Mouse (Mus musculus) heart, embryonic 13.5 days (tissue): ENCODE measurements at regions not wholly inside any gene's neighbourhood (a gene's known extent, or its start where the extent isn't known, plus 50 kb on each side); places are given as distances from the start of the nearest gene placed in this dataset.

Source experiments
- ATAC-seq: fragments of 200-750 bp; cut with Nextera tagmentation; 2 replicates; pipeline ENCODE4 v1.8.0; 2017; ENCODE audit warnings: moderate TSS enrichment; ENCODE audit not compliant: insufficient number of reproducible peaks, low FRiP score, low TSS enrichment; ENCODE audit errors: extremely low read depth
- H3K27ac ChIP-seq: fragments of 300-500 bp; sonication (generic); replicated peaks from 2 replicates; pipeline ENCODE4 v1.5.1; 2015; ENCODE audit warnings: moderate library complexity, mild to moderate bottlenecking, inconsistent platforms
- H3K27me3 ChIP-seq: fragments of 300-500 bp; sonication (generic); replicated peaks from 2 replicates; pipeline ENCODE4 v1.6.1; 2015; ENCODE audit warnings: mild to moderate bottlenecking, inconsistent platforms
- H3K36me3 ChIP-seq: fragments of 300-500 bp; sonication (generic); 2 replicates; pipeline ENCODE4 v1.6.1; 2015; ENCODE audit warnings: mild to moderate bottlenecking, inconsistent platforms
- H3K4me1 ChIP-seq: fragments of 300-500 bp; sonication (generic); 2 replicates; pipeline ENCODE4 v1.6.1; 2015; ENCODE audit warnings: inconsistent platforms
- H3K4me2 ChIP-seq: fragments of 300-500 bp; sonication (generic); 2 replicates; pipeline ENCODE4 v1.6.1; 2015; ENCODE audit warnings: inconsistent platforms, mild to moderate bottlenecking, moderate library complexity
- H3K4me3 ChIP-seq: fragments of 300-500 bp; sonication (generic); 2 replicates; pipeline ENCODE4 v1.5.1; 2015; ENCODE audit warnings: moderate library complexity, mild to moderate bottlenecking, inconsistent platforms
- H3K9ac ChIP-seq: fragments of 300-500 bp; sonication (generic); 2 replicates; pipeline ENCODE4 v1.6.1; 2015; ENCODE audit warnings: inconsistent platforms, mild to moderate bottlenecking, moderate library complexity
- H3K9me3 ChIP-seq: fragments of 300-500 bp; sonication (generic); 2 replicates; pipeline ENCODE4 v1.6.1; 2016; ENCODE audit warnings: inconsistent platforms
- WGBS: fragments of 180-500 bp; shearing (Covaris S2); methylation state at CpG from one replicate; pipeline ENCODE4 v1.1.7; 2015; ENCODE audit warnings: mixed read lengths; 5-methylcytosine and 5-hydroxymethylcytosine counted together

DNA sequence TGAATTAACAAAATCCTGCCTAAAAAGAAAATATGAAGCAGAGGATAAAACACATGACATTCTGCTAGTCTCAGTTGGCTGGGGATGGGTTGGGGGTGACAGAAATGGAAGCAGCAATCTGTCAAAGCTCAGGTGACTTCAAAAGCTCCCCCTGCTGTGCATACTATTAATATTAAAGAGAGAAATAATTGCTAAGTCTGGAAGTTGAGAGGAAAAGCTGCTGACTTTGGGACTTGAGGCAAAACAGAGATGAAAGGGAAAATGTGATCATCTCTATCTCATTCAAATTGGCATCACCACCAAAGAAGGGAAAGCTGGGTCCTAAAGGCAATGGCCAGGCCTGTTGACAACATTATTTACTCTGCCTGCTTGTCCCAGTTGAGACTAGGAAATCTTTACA lies 90.8 kb downstream of the Rpe65 start:
- ATAC-seq, result no peak
- Histone ChIP-seq H3K9ac (no peak overlapping the region), H3K27ac (no peak overlapping the region), H3K27me3 (no peaks in the 10 kb centered on the region), H3K4me3 (no peak overlapping the region), H3K36me3 (no peaks in the 10 kb centered on the region), H3K9me3 (no peaks in the 10 kb centered on the region), H3K4me2 (no peak overlapping the region), H3K4me1 (no peaks in the 10 kb centered on the region)

DNA sequence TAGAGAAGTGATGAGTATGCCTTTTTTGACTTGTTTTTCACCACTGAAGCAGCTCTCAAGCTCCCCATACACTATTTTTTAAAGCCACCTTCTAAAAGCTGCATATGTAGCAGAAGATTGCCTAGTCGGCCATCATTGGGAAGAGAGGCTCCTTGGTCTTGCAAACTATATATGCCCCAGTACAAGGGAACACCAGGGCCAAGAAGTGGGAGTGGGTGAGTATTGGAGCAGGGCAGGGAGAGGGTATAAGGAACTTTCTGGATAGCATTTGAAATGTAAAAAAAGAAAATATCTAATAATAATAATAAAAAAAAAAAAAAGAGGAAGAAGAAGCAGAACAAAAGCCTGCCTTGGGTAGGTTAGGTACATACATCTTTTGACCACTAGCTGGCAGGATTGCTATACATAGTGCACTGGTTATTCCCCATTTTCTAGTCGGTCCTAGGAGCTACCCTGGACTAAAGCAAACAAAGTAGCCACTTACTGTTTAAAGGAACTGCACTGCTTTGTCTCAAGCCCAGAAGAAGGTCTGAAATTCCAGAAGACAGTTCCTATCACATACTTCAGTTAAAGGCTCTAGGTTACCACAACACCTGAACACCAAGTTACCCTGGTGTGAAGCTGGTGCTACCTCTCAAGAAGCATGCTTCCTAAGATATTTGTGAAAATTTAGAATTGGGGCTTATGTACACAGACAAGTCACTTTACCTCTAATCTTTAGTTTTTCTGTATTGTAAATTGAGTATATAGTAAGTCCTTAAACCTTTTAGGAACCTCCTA lies 114.9 kb upstream of the Wls start:
- WGBS, result 32% methylated on average over 2 of the region's 2 CpGs
- no peaks in the 10 kb centered on the region for H3K27me3 ChIP-seq
- H3K27ac ChIP-seq, result no peak overlapping the region
- no peak overlapping the region for H3K4me3 ChIP-seq
- H3K36me3 ChIP-seq, result no peaks in the 10 kb centered on the region
- no peaks in the 10 kb centered on the region for H3K9me3 ChIP-seq
- H3K4me2 ChIP-seq, result no peak overlapping the region
- no peak overlapping the region for H3K9ac ChIP-seq
- no peak for ATAC-seq
- no peaks in the 10 kb centered on the region for H3K4me1 ChIP-seq

DNA sequence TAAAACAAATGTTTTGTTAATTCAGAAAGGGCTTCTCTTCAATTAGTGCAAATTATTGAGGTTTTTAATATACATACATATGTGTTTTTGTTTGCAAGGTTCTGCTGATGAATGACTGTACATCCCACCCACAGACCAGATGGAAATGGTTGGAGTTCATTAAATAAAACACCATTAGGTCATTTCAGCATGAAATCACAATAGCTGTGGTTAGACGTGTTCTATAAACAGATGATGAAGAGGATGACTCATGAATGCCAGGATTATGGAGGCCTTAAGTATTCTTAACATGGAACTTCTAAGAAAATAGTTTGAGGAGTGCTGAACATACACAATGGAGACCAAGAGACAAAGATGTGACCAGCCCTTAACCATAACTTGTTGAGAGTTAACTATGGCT lies 107.3 kb upstream of the Wls start:
- H3K27ac ChIP-seq, result no peak overlapping the region
- no peaks in the 10 kb centered on the region for H3K4me1 ChIP-seq
- H3K4me2 ChIP-seq, result no peak overlapping the region
- H3K27me3 ChIP-seq, result no peaks in the 10 kb centered on the region
- H3K36me3 ChIP-seq, result no peaks in the 10 kb centered on the region
- 66% methylated on average over 1 of the region's 1 CpGs for WGBS
- no peak overlapping the region for H3K9ac ChIP-seq
- no peak overlapping the region for H3K4me3 ChIP-seq
- no peak for ATAC-seq
- no peaks in the 10 kb centered on the region for H3K9me3 ChIP-seq

DNA sequence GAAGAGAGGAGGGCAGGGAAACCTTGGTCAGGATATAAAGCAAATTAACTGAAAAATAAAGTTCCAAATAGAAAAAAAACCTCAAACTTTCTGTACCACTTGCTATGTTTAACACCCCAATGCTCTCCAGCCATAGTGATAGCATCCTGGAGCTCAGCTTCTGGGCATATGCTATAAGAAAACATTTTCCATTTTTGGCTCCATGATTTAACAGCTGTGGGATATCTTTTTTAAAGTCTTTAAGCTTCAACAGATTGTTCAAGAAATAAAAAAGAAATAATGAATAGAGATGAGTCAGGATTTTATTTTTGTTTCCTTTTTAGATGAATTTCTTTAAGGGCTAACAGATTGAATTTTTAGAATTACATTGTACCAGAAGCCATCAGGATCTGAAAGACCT lies 106.3 kb upstream of the Wls start:
- H3K27ac ChIP-seq, result no peak overlapping the region
- H3K4me3 ChIP-seq, result no peak overlapping the region
- H3K9me3 ChIP-seq, result no peaks in the 10 kb centered on the region
- H3K4me2 ChIP-seq, result no peak overlapping the region
- no peaks in the 10 kb centered on the region for H3K36me3 ChIP-seq
- no peaks in the 10 kb centered on the region for H3K27me3 ChIP-seq
- no peaks in the 10 kb centered on the region for H3K4me1 ChIP-seq
- no peak overlapping the region for H3K9ac ChIP-seq
- ATAC-seq, result no peak

DNA sequence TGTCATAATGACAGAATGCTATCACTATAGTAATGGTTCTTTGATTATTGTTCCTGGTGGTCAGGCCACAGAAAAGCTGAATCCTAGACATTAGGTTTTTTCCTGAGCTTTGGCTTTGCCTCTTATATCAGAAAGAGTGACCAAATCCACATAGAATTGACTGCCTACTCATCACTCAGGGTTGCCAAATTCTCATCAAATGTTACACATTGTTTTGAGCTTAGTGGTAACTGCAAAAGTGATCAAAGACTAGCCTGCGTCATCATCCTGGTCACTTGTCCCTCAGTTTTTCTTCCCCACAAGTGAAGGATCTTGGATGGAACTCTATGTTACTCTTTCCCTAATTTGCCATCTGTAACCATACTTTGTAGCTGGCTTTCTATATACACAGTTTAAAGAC lies 104.9 kb upstream of the Wls start:
- H3K4me3 ChIP-seq, result no peak overlapping the region
- H3K9me3 ChIP-seq, result no peaks in the 10 kb centered on the region
- no peaks in the 10 kb centered on the region for H3K27me3 ChIP-seq
- ATAC-seq, result no peak
- H3K27ac ChIP-seq, result no peak overlapping the region
- no peaks in the 10 kb centered on the region for H3K36me3 ChIP-seq
- no peaks in the 10 kb centered on the region for H3K4me1 ChIP-seq
- WGBS, result 80% methylated on average over 1 of the region's 1 CpGs
- H3K9ac ChIP-seq, result no peak overlapping the region
- H3K4me2 ChIP-seq, result no peak overlapping the region

DNA sequence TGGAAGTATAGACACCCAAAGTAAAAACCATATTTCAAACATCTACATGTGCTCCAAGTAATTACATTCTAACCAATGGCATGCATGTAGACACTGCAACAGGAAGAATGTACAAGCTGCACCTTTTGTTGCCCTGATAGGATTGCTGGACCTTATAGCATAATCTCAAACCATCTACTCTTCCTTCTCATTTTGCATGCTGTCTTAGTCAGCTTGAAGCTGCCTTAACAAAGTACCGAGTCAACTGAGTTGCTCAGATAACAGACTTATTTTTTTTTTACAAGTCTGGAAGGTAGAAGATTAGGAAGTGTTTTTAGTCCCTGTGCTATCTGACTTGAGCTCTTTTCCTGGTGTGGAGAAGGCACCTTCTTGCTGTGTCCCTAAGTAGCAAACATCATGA lies 103.4 kb upstream of the Wls start:
- ATAC-seq, result no peak

DNA sequence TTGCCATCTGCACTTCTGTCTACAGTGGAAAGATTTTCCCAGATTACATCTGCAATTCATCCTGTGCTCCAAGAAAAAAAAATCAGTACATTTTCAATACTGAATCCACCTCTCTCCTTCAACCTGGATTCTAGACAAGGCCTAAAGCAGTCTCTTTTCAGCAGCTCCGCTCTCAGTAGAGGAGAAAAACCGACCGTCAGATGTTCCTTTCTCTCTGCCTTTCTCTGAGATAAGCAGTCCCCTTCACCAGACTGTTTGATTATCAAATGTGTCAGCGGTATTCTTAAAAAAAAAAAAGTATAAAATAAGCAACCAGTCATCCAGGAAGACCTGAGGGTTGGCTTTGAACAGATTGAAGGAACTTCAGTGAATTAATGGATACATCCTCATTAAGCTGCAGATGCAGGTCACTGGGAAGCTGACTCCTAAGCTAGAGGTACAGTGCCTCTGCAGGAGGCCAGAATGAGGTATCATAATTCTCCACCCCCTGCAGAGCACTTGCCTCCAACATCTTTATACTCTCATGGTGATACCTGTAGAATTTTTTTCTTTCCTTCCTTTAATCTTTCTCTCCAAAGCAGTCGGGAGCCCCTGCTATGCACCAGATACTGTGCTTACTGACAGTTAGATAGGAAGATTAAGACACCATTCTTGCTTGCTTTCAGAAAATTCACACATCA lies 98.7 kb upstream of the Wls start:
- WGBS, result 44% methylated on average over 5 of the region's 5 CpGs
- H3K27me3 ChIP-seq, result no peaks in the 10 kb centered on the region
- no peak overlapping the region for H3K27ac ChIP-seq
- H3K9ac ChIP-seq, result no peak overlapping the region
- H3K9me3 ChIP-seq, result no peaks in the 10 kb centered on the region
- no peak overlapping the region for H3K4me2 ChIP-seq
- H3K36me3 ChIP-seq, result no peaks in the 10 kb centered on the region
- no peaks in the 10 kb centered on the region for H3K4me1 ChIP-seq
- no peak for ATAC-seq
- H3K4me3 ChIP-seq, result no peak overlapping the region

More for the DNA sequence above, 103.4 kb upstream of the Wls start:
- Histone ChIP-seq H3K4me1 (no peaks in the 10 kb centered on the region), H3K36me3 (no peaks in the 10 kb centered on the region), H3K4me3 (no peak overlapping the region), H3K9me3 (no peaks in the 10 kb centered on the region), H3K9ac (no peak overlapping the region), H3K27ac (no peak overlapping the region), H3K4me2 (no peak overlapping the region), H3K27me3 (no peaks in the 10 kb centered on the region)
- WGBS, result 16% methylated on average over 1 of the region's 1 CpGs

DNA sequence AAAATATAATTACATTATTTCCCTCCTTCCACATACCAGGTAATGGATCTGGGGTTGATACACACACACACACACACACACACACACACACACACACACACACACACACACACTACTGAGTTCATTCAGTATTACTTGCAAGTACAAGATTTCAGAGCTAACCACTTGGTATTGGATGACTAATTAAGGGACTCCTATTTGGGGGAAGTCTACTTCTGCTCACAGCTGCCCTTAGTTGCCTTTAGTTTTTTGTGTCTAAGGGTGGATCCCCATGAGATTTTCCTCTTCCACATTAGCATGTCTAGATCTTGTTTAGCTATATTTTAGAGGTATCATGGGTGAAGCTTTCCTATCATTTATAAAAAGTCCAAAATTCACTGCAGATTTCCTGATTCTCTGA lies 97.7 kb upstream of the Wls start:
- no peak overlapping the region for H3K9ac ChIP-seq
- no peaks in the 10 kb centered on the region for H3K36me3 ChIP-seq
- ATAC-seq, result no peak
- H3K4me3 ChIP-seq, result no peak overlapping the region
- H3K4me2 ChIP-seq, result no peak overlapping the region
- no peak overlapping the region for H3K27ac ChIP-seq
- no peaks in the 10 kb centered on the region for H3K27me3 ChIP-seq
- no peaks in the 10 kb centered on the region for H3K4me1 ChIP-seq
- H3K9me3 ChIP-seq, result no peaks in the 10 kb centered on the region

DNA sequence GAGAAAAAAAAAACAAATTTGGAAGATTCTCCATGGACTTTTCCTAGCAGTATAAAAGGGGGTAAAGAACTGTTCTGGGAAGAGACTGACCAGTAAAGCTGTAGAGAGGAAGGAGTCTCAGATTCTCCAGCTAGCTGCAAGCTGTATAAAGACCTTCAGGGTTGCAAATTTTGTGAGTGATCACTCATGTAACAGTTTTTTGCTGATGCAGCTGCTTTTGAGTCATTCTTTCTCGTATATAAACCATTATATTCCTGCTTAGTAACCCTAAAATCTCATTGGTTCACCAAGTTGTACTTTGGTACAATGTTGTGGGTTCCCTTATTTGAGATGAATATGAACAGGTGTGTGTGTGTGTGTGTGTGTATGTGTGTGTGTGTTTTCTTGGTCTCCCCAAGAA lies 79.7 kb upstream of the Wls start:
- no peak for ATAC-seq

DNA sequence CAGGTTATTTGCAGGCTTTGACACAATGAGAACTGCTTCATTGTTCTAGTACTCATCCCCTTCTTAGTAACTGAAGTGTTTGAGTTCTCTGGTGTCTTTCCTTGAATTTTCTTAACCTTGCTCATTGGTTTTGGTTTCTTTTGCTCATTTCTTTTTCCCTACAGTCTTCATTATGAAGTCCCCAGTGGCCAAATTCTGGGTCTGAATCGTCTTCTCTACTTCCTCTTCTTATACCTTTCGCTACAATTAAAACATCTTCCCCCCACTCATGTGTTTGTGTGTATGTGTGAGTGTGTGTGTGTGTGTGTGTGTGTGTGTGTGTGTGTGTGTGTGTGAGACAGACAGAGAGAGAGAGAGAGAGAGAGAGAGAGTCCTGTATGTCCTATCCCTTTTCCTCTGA lies 79.2 kb upstream of the Wls start:
- WGBS, result 78% methylated on average over 2 of the region's 2 CpGs

More for the DNA sequence above, 79.7 kb upstream of the Wls start:
- no peaks in the 10 kb centered on the region for H3K4me1 ChIP-seq
- H3K9ac ChIP-seq, result no peak overlapping the region
- H3K27ac ChIP-seq, result no peak overlapping the region
- H3K4me3 ChIP-seq, result no peak overlapping the region
- H3K9me3 ChIP-seq, result no peaks in the 10 kb centered on the region
- WGBS, result 73% methylated on average over 1 of the region's 1 CpGs
- H3K36me3 ChIP-seq, result no peaks in the 10 kb centered on the region
- H3K27me3 ChIP-seq, result no peaks in the 10 kb centered on the region
- H3K4me2 ChIP-seq, result no peak overlapping the region

DNA sequence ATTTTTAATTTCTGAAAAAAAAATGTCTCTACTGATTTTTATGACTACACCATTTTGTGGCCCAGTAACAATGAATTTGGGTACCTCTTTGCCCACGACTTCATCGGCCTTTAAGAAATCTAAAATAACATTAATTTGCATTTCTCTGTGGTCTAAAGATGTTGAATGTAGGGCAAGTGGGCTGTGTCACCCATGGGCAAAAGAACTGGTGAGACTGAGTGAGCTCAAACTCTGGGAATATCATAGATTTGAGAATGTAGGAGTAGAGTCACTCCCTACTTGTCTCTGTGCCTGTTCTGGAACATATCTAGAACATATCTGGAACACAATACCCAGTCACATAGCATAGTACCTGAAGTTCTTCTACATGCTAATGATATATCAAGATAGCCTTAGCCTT lies 78.5 kb upstream of the Wls start:
- Histone ChIP-seq H3K4me3 (no peak overlapping the region), H3K9me3 (no peaks in the 10 kb centered on the region), H3K9ac (no peak overlapping the region), H3K4me1 (no peaks in the 10 kb centered on the region), H3K27me3 (no peaks in the 10 kb centered on the region), H3K4me2 (no peak overlapping the region), H3K27ac (no peak overlapping the region), H3K36me3 (no peaks in the 10 kb centered on the region)
- no peak for ATAC-seq
- WGBS, result 84% methylated on average over 2 of the region's 2 CpGs

More for the DNA sequence above, 79.2 kb upstream of the Wls start:
- Histone ChIP-seq H3K4me2 (no peak overlapping the region), H3K36me3 (no peaks in the 10 kb centered on the region), H3K27ac (no peak overlapping the region), H3K4me3 (no peak overlapping the region), H3K27me3 (no peaks in the 10 kb centered on the region), H3K9ac (no peak overlapping the region), H3K4me1 (no peaks in the 10 kb centered on the region), H3K9me3 (no peaks in the 10 kb centered on the region)
- ATAC-seq, result no peak

DNA sequence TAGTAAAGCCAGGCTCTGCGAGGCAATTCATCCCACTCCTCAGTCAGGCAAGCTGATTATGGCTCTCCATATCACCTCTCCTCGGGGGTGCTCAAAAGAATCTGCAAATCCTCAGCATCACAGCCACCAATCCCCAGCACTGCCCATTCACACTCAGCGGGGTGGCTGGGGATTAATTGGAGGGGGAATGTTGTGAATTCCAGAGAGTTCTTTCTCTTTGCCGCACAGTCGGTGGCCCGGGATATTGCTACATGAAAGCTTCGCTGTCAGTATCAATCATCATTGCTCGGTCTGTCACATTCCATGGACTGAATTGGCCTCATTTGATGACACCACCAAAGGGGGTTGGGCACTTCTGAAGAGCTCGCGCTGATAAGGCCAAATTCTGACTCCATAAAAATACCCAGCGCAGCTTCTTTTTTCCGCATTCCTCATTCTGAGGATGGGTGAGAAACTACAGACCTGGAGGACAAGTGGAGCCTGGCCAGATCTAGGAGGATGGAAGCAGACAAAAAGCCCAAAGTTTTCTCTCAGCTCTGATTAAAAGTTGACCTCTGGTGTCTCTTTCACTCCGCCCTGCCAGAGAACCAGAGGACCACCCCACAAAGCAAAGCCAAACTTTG lies 57.1 kb upstream of the Wls start:
- Histone ChIP-seq H3K4me1 (peaks cover 17% of the 10 kb centered on the region), H3K4me2 (peak overlapping the region; percentile 69), H3K27ac (no peak overlapping the region), H3K36me3 (no peaks in the 10 kb centered on the region), H3K9me3 (no peaks in the 10 kb centered on the region), H3K9ac (no peak overlapping the region; the same call in 1 of the 2 replicates), H3K27me3 (no peaks in the 10 kb centered on the region), H3K4me3 (peak overlapping the region; percentile 42)
- WGBS, result 5% methylated on average over 13 of the region's 13 CpGs
- ATAC-seq, result no peak
